Mouse (Mus musculus) lung, postnatal 0 days (tissue): ENCODE measurements around the gene Akap5.

ENCODE experiments used
- CTCF ChIP-seq: IDR thresholded peaks from 2 replicates; pipeline ENCODE4 v1.5.1; 2016; ENCODE audit warnings: antibody characterized with exemption, mild to moderate bottlenecking
- EP300 ChIP-seq: IDR thresholded peaks from 2 replicates; pipeline ENCODE4 v1.6.1; 2016; ENCODE audit warnings: antibody characterized with exemption, mild to moderate bottlenecking, control low read depth

GRCm38 (mm10) chr12:76326437-76327220 lies 1.9 kb downstream of the Akap5 start:
- TF ChIP-seq CTCF (no peak), EP300 (peak; percentile 27; the same call in 1 of the 2 replicates)
